Mouse (Mus musculus) layer of hippocampus, postnatal 25 days (tissue): Measurements from ENCODE around the gene Robo1. TPM values are rescaled to one million over a fixed set of nuclear protein-coding genes. Genes with fewer than 3 reads are reported as not detected.

Experiments used
- DNase-seq, 2 experiments: peaks; one replicate each; pipeline ENCODE4 v3.0.0; 2022; ENCODE audit warnings: mixed read lengths in 2 of 2, low spot score in 1 of 2; ENCODE audit errors: extremely low spot score in 1 of 2
- total RNA-seq, 2 experiments: library from RNA; stranded (reverse); gene quantifications; 2 replicates each; pipeline ENCODE4 v1.2.3; 2021

Robo1 gene
- total RNA-seq, 2 experiments from 2014 or later, result 57.9 to 75.6 TPM

DNA sequence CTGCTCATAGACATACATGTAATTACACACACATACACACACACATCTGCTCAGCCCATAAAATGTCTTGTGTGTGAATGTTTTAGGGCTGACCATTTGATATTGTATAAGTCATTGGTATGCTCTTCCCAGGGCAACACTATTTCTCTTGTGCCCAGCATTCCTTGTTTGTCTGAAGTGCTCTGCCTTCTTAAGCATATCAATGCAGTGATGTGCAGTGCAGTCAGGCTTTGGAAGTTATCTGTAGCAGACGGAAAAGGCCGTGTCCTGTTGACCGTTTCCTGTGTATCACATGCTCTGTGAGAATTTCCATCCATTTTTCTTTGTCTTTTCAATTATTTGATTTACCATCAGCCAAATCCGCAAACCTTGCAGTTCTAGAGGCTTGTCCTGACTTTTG is 412.9 kb downstream of the Robo1 start:
- DNase-seq, result no peak

DNA sequence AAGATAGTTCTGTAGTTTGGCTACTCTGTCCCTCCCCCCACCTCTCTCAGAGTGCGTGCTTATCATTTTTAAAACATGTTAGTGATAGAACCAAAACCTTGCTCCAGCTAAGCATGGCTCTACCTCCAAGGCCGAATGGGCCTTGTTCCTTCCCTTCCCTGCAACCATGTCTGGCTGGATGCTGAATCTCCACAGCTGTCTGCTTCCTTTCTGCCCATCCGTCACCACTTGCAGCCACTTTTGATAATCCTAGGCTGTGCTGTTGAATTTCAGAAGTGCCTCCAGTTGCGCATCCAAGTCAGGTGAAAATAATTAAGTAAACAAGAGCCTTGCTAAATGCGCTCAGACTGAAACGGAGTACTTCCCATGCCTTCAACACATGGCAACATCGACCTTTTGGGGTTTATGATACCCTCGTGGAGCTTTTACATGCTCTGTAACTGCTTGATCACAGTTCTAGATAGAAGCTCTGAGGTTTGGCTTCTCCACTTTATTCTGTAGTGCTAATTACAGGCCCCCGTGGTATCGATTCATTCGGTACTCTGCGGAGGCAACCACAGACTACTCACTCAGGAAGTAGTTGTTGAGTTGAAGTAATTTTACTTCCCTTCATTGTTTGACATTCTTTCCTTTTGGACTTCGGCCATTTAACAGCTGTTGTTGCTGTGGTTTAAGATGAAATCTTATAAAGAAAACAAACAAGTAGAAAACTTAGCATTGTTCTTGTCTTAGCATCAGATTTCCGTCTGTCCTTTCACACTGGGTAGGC is 413.8 kb downstream of the Robo1 start:
- DNase-seq, result no peak

DNA sequence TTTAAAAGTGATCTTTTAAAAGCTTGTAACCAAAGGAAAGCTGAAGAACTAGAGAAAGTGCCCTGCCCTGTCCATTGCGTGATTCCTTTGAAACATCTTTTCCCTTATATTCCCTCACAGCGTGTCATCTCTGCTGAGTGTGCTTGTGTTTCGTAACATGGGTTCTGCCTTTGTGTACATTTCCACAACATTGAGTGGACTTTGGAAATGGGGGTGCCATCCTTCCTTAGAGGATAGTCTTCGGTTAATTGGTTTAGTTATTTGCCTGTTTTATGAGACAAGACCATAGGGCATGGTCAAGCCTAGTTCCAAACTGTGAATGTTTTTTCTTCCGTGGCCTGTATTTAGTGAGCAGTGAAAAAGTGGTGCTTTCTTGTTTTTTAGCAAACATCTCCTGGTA is 426.1 kb downstream of the Robo1 start:
- no peak for DNase-seq

DNA sequence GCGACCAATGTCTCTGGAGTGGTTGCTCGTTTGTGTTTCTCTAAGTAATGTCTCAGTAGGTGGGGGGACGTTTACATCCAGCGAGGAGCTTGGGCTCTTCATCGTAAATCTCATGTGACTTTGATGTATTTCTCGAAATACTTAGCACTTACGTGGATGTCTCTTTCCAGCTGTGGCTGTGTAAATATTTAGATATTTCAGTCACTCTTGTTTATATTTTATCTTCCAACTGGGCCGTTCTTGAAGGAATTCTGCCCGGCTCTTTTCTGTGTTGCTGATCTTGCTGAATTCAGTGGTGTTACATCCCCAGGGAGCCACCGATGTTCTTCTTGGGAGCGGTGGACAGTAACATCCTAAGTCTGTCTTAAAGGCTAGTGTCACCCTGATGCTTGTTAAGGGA is 427.1 kb downstream of the Robo1 start:
- no peak for DNase-seq

DNA sequence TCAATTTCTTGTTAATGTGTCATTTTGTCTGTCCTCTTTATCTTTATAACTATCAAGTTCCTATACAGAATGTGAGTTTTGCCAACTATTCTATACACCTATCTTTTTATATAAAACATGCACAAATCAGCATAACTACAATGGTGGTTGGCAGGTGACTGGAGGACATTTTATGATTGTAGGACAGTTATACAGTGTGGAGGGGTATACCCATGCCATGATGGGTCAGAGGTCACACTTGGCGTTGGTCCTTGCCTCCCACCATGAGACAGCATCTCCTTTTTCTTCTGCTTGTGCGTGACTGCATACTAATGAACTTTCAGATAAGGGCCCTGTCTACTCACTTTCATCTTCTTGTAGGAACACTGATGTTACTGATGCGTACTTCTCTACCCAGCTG is 427.5 kb downstream of the Robo1 start:
- DNase-seq, result no peak

DNA sequence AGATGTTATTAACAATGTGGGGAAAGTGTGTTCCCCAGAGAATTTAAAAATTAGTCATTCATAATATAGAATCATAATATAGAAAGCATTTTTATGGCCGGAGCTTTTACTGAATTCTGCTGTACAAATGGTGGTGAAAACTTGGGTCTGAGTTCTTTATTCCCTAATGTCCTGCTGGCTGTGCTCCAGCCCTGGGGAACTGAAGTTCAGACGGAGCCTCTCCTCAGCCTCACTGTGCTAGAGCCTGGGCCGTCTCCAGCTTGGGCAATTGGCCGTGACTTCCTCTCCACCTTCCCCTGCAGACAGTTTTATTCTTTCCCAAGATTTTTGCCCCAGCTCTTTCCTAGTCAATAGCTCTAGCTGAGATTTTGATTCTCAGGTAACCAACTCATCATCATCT is 429.0 kb downstream of the Robo1 start:
- no peak for DNase-seq

DNA sequence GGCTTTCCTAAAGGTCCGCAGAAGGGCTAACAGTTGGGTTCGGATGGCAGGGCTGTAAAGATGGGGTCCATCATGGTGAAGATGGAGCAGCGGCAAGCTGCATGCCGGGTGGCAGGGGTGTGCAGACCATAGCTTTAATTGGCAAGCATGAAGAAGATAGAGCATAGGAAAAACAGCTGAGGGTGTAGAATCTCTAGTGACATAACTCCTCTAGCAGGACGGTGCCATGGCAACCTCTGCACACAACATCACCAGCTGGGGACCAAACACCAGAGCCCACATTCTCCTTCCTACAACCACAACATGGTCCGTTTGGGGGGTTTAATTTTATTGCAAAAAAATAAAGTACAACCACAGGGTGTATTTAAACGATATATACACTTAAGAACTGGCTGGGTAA is 432.1 kb downstream of the Robo1 start:
- no peak for DNase-seq

DNA sequence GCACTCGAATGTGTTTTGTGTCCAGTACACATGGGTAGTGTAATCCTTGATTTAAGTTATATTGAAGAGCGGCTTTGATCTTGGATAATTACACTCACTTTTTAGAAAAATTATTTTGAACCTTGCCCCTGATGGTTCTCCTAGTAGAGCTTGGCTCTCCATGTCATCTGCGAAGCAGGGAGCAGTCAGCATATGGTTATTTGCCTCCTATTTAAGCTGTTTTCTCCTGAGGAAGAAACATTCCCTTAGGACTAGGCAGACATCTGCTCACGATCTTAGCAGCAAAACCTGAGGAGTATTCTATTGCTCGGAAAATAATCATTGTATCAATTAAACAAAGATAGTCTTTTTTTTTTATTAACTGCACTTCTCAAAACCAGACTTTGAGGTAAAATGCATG is 439.6 kb downstream of the Robo1 start:
- DNase-seq, result no peak

DNA sequence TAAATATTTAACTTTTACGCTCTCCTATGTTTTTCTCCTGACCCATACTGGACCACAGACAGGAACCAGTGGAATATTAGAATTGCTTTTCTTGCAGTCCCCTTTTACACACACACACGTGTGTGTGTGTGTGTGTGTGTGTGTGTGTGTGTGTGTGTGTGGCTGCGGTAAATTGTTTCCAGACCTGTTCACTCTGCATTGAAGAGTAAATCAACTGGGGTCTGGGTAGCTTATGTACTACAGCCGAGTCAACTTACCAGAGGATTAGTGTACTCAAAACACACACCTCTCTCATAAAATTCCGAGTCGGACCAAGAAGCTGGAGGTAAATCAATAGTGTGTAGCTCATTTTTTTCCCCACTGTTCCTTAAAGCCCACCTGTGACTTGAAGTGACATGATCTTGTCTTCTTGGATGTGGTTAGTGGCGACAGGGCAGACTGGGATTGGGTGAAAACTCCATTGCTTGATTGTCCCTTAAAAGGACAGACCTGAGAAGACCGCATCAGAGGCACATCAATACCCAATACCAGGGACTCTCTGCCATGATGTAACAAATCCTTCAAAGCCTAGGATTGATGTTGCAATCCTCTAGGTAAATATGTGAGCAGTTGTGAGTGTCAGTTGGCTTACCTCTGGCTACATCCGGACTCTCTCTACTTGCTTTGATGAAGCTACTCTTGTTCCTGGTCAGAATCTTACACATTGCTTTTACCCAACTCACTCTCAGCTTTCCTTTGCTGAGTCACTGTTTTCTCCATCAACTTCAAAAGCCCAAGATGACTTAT is 457.2 kb downstream of the Robo1 start:
- no peak for DNase-seq

DNA sequence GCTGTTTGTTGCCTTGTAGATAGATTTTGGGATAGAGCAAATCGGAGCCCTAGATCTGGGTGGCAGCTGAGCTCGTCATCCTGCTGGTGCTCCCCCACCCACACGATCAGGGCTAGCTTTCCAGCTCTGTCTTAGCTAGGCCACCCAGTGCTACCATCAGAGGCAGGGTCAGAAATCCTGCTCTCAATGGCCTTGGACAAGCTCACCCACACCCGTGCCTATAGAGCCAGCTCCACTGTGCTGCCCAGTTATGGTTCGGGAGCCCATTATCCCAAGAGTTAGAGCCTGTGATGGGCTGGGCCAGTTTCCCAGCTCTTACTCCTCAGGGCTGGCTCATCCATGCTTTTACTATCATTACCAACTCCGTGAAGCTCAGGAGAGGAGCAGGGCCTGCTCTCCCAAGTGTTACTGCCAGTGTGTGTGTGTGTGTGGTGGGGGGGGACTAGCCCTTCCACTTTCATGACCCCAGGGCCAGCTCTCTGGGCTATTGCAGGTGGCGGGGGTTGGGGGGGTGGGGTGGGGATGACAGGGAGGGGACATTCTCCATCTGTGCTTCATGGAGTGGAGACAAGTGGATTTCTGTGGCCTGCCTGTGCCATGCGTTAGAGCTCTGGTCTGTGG is 461.2 kb downstream of the Robo1 start:
- no peak for DNase-seq

DNA sequence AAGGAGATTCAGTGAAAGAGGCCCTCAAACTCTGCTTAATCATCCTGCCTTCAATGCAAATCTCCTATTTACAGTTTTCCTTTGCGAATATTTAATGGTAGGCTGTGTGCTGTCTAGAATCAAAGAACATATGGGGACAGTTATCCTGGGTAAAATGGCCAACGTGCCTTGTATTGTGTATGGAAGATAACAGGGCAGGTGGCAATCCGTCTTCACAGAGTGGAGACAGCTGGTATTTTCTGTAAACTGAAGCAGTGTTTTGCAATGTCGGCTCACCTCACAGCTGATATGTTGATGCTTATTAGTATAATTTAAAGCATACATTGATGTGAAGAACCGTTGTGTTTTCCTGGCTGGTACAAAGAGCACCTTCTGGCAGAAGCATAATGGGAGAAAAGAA is 464.2 kb downstream of the Robo1 start:
- no peak for DNase-seq

DNA sequence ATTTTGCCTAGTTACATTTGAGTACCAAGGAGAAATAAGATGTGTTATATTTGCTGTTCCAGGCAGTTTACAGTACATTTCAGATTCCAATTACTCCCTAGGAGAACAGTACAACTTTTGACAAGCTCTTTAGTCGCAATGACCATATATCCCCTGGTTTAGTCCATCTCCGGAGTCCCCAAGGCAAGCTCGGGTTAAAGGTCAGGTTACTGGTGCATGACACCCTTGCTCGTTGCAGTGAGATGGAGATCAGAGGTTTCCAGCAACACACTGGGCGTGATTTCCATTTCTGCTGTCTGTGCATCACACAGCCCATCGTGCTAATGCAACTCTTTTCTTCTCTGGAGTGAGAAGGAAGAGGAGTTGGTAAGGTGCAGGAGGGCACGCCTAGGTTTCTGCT is 464.9 kb downstream of the Robo1 start:
- DNase-seq, result no peak

DNA sequence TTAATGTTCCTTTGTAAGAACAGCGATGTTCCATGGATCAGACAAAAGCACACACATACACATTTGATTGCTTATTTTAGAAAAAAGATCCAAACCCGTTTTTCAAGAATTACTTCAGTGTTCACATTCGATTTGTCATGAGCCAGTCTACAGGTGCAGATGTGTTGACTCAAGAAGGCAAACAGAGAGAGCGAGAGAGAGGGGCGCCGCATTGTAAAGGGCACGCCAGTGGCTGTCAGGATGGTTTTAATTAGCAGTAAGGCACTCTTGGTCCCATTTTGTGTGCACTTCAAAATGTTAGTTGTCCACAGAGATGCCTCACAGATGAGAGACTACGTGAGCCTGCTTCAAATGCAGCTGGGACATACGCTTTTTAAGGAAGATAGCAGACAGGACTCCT is 470.4 kb downstream of the Robo1 start:
- no peak for DNase-seq

DNA sequence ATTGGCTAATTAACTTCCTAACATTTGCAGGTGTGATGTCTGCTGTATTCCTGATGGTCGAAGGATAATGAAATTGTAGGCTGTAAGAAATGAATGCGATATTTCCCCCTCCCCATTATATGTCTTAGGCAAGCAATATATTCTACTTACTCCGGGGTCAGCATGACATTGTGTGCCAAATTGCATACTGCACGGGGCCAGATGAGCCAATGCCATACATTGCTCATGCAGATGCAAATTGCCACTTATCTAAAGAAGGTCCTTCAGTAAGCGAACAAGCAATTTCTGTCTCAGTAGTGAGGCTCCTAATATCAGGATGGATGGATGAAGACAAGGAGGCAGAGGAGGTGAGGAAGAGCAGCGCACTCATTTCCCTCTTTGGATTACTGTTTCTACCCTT is 474.1 kb downstream of the Robo1 start:
- DNase-seq, result no peak

DNA sequence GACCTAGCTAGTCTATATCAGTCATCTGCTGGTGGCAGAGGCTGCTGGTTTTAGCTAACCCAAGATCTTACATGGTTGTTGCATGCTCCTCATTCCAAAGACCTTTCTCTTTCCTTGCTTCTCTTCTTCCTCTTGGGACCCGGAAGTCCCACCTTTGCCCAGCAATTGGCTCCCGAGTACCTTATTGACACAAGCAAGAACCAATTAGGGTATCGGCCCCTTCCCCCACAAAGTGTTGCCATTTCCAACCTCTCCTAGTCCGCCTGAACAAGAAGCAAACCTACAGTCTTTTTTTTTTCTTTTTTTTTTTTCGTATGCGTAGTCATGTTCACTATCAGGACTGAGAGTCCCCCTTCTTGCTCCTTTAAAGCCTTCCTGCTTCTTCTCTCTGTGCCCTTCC is 478.0 kb downstream of the Robo1 start:
- DNase-seq, result no peak

DNA sequence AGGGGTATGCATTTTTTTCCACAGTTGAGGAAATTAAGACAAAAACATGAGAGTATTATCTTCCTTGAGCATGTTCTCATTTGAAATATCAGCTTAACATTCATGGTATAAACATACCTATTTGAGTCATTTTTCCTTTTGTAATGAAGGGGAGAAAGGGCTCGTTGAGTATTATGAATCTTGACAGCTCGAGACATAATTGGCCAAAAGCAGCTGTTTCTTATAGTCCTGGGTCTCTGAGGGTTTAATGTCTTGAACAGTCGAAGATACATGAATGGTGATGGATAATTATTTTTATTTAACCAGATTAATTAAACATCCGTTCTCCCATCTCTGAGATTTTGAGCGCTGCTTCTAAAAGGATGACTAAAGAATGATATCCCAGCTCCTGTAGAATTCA is 478.5 kb downstream of the Robo1 start:
- no peak for DNase-seq

DNA sequence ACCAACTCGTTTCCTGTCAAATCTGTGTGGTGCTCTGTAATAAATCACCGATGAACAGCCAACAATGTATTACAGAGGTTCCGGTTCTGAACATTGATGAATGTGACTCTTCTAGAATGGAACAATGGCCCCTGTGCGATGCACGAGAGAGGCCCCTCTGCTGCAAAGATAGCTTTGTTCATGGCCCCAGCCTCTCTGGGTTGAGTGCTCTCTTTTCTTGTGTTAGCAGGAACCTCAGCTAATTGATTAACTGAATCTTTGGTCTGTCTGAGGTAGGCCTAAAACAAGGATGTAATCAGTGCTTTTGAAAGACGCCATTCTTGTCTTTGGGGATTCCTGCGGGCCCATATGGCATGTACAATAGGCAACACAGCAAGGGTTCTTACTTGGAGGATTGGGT is 479.9 kb downstream of the Robo1 start:
- DNase-seq, result no peak

DNA sequence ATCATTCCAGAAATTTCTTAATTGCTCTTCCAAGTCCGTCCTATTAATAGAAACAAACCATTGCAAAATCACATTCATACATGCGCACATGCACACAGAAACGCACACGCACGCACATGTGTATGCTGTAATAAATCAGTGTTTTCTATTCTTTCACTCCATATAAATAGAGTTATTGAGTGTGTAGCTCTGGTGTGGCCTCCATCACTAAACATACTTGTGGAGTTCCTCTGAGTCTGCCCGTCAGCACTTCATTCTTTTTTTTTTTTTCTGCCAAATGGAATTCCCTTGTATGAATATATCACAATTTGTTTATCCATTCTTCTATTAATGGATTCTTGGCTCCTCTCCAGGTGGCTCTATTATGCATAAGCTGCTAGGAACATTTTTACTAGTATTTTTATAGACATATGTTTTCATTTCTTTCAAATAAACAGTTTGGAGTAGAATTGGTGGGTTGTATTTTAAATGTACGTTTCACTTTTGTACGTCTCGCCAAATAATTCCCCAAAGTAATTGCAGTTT is 483.1 kb downstream of the Robo1 start:
- DNase-seq, result no peak

DNA sequence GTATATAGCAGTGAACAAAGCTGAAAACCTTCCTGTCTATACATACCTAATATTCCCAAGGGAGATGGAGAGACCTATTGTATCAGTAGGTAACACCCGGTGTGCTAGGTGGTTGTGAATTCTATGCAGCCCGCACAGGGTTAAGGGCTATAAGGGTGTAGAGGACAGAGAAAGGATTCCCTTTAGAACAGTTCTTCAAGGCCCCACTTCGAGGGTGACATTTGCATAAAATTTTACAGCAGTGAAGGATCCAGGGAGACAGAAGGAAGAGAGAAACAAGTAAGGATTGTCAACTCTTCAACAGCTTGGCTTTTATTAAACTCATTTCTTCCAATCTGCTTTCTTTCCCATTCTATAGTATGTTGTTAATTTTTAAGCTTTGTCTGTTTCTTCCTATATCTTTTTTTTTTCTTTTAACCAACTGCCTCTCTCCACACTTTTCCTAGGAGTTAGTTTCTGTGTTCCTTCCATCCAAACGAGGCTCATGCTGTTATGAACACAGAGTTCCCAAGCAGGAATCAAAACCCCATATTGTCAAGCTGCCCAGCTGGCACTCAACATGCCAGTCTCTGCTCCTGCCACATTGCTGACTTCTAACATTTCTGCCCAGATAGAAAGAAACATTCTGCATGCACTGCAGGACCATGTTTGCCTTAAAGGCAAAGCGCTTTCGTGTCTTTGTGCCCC is 486.7 kb downstream of the Robo1 start:
- peak in 1 of 2 experiments; percentile 52 for DNase-seq

DNA sequence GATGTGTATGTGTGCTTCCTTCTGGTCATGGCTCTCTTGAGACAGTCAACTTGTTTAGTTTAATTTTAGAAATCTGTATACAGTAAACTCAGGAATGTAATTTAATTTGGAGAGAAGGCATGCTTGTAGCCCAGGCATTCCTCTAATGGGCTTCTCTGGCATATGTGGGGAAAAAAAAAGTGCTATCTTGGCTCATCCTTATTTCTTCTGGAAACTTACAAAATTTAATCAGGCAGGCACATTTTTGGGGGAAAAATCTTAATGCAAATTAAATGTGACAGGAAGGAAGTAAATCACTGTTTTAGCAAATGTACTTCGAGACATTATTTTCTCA is 487.2 kb downstream of the Robo1 start:
- no peak for DNase-seq

DNA sequence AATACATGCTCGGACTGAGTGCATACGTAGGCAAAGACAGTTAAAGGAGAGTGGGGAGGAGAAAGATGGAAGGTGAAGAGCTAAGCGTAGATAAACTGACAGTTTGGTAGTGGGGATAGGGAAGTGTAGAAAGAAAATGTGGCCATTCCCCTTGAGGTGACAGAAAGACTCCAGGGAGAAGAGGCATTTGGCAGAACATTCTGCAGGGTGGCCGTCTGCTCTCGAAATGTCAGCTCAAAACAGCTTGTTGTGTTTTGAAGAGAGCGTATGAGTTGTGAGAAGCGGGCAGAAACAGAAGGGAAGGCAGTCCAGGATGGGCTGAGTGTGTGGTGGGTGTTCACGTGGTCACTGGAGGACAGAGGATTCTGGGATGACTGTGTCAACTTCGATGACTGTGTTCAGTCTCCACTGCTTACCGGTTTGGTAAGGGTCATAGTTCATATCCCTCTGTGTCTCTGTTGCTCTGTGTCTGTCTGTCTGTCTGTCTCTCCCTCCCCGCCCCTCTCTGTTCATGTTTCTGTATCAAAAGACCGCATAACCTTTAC is 490.4 kb downstream of the Robo1 start:
- no peak for DNase-seq
